Mouse (Mus musculus): ENCODE data around the gene Zfp169. TPM values are rescaled to one million over a fixed set of nuclear protein-coding genes. Genes with fewer than 3 reads are reported as not detected.

Gene Zfp169
- polyA plus RNA-seq, 2 experiments: 0.86 to 2.1 TPM

- TF ChIP-seq CTCF (IDR thresholded peaks at IDR 0.05; ENCODE audit: low read depth): no peak
- TF ChIP-seq EP300 (IDR thresholded peaks at IDR 0.05; ENCODE audit: low read depth): no peak
- H3K4me2 ChIP-seq (ENCODE audit: low read depth): no peak overlapping the region
- H3K36me3 ChIP-seq (replicated peaks; ENCODE audit: control insufficient read depth, insufficient read depth, low read depth): peaks cover 6% of the 10 kb centered on the region; the same call in 1 of the 2 replicates
- H3K4me3 ChIP-seq (ENCODE audit: insufficient read depth in 1 of 2, low read depth in 2 of 2, low read length in 2 of 2): no peak overlapping the region
- no peaks in the 10 kb centered on the region for H3K27me3 ChIP-seq (ENCODE audit: control insufficient read depth, insufficient read depth, low read length)
- WGBS (ENCODE audit: insufficient replicate concordance): 68% methylated on average over 4 of the region's 5 CpGs
- no peak for ATAC-seq (ENCODE audit: insufficient read depth)
- H3K27ac ChIP-seq: no peak overlapping the region
- no peak for DNase-seq (ENCODE audit: low read depth in 3 of 3, low spot score in 3 of 3)
- no peak overlapping the region for H3K9ac ChIP-seq (replicated peaks)
- no peaks in the 10 kb centered on the region for H3K4me1 ChIP-seq (replicated peaks; ENCODE audit: control insufficient read depth in 2 of 2, insufficient read depth in 2 of 2, low read length in 1 of 2)
- H3K9me3 ChIP-seq (ENCODE audit: control insufficient read depth, low read length): no peaks in the 10 kb centered on the region
Measured at GRCm38 (mm10) chr13:48493183-48493582, 20.1 kb downstream of the Zfp169 start.

GRCm38 (mm10) chr13:48490396-48491182 lies 22.7 kb downstream of the Zfp169 start:
- Histone ChIP-seq H3K4me2 (ENCODE audit: low read depth) (no peak overlapping the region), H3K36me3 (replicated peaks; ENCODE audit: control insufficient read depth, insufficient read depth, low read depth) (peaks cover 6% of the 10 kb centered on the region; the same call in 1 of the 2 replicates), H3K27me3 (ENCODE audit: control insufficient read depth, insufficient read depth, low read length) (no peaks in the 10 kb centered on the region), H3K27ac (no peak overlapping the region), H3K9me3 (ENCODE audit: control insufficient read depth, low read length) (no peaks in the 10 kb centered on the region), H3K4me3 (ENCODE audit: insufficient read depth in 1 of 2, low read depth in 2 of 2, low read length in 2 of 2) (no peak overlapping the region), H3K9ac (replicated peaks) (no peak overlapping the region), H3K4me1 (replicated peaks; ENCODE audit: control insufficient read depth in 2 of 2, insufficient read depth in 2 of 2, low read length in 1 of 2) (no peaks in the 10 kb centered on the region)
- DNase-seq (ENCODE audit: low read depth in 3 of 3, low spot score in 3 of 3): no peak
- 81% methylated on average over 35 of the region's 35 CpGs for WGBS (ENCODE audit: insufficient replicate concordance)
- TF ChIP-seq EP300 (IDR thresholded peaks at IDR 0.05; ENCODE audit: low read depth): no peak
- no peak for TF ChIP-seq CTCF (IDR thresholded peaks at IDR 0.05; ENCODE audit: low read depth)
- ATAC-seq (ENCODE audit: insufficient read depth): no peak

GRCm38 (mm10) chr13:48483606-48484005 lies 29.6 kb downstream of the Zfp169 start:
- H3K36me3 ChIP-seq (replicated peaks; ENCODE audit: control insufficient read depth, insufficient read depth, low read depth): no peaks in the 10 kb centered on the region
- H3K27ac ChIP-seq: no peak overlapping the region
- no peaks in the 10 kb centered on the region for H3K4me1 ChIP-seq (replicated peaks; ENCODE audit: control insufficient read depth in 2 of 2, insufficient read depth in 2 of 2, low read length in 1 of 2)
- H3K27me3 ChIP-seq (ENCODE audit: control insufficient read depth, insufficient read depth, low read length): no peaks in the 10 kb centered on the region
- H3K4me2 ChIP-seq (ENCODE audit: low read depth): no peak overlapping the region
- 74% methylated on average over 4 of the region's 4 CpGs for WGBS (ENCODE audit: insufficient replicate concordance)
- H3K9me3 ChIP-seq (ENCODE audit: control insufficient read depth, low read length): no peaks in the 10 kb centered on the region
- H3K4me3 ChIP-seq (ENCODE audit: insufficient read depth in 1 of 2, low read depth in 2 of 2, low read length in 2 of 2): no peak overlapping the region
- no peak overlapping the region for H3K9ac ChIP-seq (replicated peaks)
- ATAC-seq (ENCODE audit: insufficient read depth) (no peak), DNase-seq (ENCODE audit: low read depth in 3 of 3, low spot score in 3 of 3) (no peak)
- no peak for TF ChIP-seq CTCF (IDR thresholded peaks at IDR 0.05; ENCODE audit: low read depth)
- TF ChIP-seq EP300 (IDR thresholded peaks at IDR 0.05; ENCODE audit: low read depth): no peak

GRCm38 (mm10) chr13:48468656-48469180 lies 44.5 kb downstream of the Zfp169 start:
- Histone ChIP-seq H3K9me3 (ENCODE audit: control insufficient read depth, low read length) (no peaks in the 10 kb centered on the region), H3K4me3 (ENCODE audit: insufficient read depth in 1 of 2, low read depth in 2 of 2, low read length in 2 of 2) (no peak overlapping the region), H3K4me1 (replicated peaks; ENCODE audit: control insufficient read depth in 2 of 2, insufficient read depth in 2 of 2, low read length in 1 of 2) (no peaks in the 10 kb centered on the region), H3K27ac (no peak overlapping the region), H3K9ac (replicated peaks) (no peak overlapping the region), H3K27me3 (ENCODE audit: control insufficient read depth, insufficient read depth, low read length) (no peaks in the 10 kb centered on the region), H3K36me3 (replicated peaks; ENCODE audit: control insufficient read depth, insufficient read depth, low read depth) (no peaks in the 10 kb centered on the region), H3K4me2 (ENCODE audit: low read depth) (no peak overlapping the region)
- ATAC-seq (ENCODE audit: insufficient read depth): no peak
- 55% methylated on average over 15 of the region's 15 CpGs for WGBS (ENCODE audit: insufficient replicate concordance)
- no peak for DNase-seq (ENCODE audit: low read depth in 3 of 3, low spot score in 3 of 3)
- TF ChIP-seq CTCF (IDR thresholded peaks at IDR 0.05; ENCODE audit: low read depth) (no peak), EP300 (IDR thresholded peaks at IDR 0.05; ENCODE audit: low read depth) (no peak)

GRCm38 (mm10) chr13:48466186-48466585 lies 47.1 kb downstream of the Zfp169 start:
- Histone ChIP-seq H3K4me3 (ENCODE audit: insufficient read depth in 1 of 2, low read depth in 2 of 2, low read length in 2 of 2) (no peak overlapping the region), H3K9me3 (ENCODE audit: control insufficient read depth, low read length) (no peaks in the 10 kb centered on the region), H3K27me3 (ENCODE audit: control insufficient read depth, insufficient read depth, low read length) (no peaks in the 10 kb centered on the region), H3K9ac (replicated peaks) (no peak overlapping the region), H3K4me1 (replicated peaks; ENCODE audit: control insufficient read depth in 2 of 2, insufficient read depth in 2 of 2, low read length in 1 of 2) (no peaks in the 10 kb centered on the region), H3K27ac (no peak overlapping the region), H3K4me2 (ENCODE audit: low read depth) (no peak overlapping the region), H3K36me3 (replicated peaks; ENCODE audit: control insufficient read depth, insufficient read depth, low read depth) (no peaks in the 10 kb centered on the region)
- no peak for TF ChIP-seq EP300 (IDR thresholded peaks at IDR 0.05; ENCODE audit: low read depth)
- no peak for TF ChIP-seq CTCF (IDR thresholded peaks at IDR 0.05; ENCODE audit: low read depth)
- DNase-seq (ENCODE audit: low read depth in 3 of 3, low spot score in 3 of 3): no peak
- ATAC-seq (ENCODE audit: insufficient read depth): no peak
- WGBS (ENCODE audit: insufficient replicate concordance): 55% methylated on average over 10 of the region's 10 CpGs
